Mouse (Mus musculus) kidney, postnatal 10 days (tissue): ENCODE results near the gene Dhfr.
"Not testable (repeated sequence)": the region's sequence is repeated elsewhere in the genome, so short reads cannot be mapped to it uniquely, and the experiment has no call there.

Experiments
- DNase-seq: peaks from one replicate; pipeline ENCODE4 v3.0.0; 2021; ENCODE audit warnings: mixed read lengths

The Dhfr gene

DNA sequence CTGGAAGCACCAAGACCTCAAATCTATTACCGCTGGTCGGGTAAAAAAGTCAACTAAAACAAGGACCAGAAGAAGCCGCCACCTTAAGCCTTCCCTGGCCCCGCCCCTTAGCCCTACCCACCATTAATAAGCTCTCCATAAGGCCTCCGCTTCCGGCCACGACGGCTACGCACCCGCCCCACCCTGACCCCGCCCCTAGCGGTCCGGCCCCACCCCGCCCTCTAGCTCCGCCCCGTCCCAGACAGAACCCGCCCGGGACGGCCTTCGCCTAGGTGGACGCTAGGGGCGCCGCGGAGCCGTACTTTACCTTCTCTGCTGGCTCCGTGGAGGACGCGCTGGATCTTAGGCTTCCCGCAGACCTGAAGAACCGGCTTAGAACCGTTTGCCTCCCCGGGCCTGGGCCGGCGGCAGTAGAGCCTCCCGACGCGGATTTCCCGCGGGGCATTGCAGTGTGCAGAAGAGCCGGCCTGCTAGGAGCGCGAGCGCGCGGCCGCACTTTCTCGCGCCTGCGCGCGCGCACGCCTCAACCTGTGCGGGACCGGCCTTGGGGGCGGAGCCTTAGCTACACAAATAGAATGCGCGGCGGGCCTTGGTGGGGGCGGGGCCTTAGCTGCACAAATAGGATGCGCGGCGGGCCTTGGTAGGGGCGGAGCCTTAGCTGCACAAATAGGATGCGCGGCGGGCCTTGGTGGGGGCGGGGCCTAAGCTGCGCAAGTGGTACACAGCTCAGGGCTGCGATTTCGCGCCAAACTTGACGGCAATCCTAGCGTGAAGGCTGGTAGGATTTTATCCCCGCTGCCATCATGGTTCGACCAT lies at the start of gene Dhfr, which contains the start of gene Msh3:
Gene Dhfr, plus strand, starts transcription at position 271 of the 816 bp plus-strand sequence.
Gene Msh3, minus strand, starts transcription at position 548 of the 816 bp plus-strand sequence.
- peak; percentile 99 for DNase-seq

DNA sequence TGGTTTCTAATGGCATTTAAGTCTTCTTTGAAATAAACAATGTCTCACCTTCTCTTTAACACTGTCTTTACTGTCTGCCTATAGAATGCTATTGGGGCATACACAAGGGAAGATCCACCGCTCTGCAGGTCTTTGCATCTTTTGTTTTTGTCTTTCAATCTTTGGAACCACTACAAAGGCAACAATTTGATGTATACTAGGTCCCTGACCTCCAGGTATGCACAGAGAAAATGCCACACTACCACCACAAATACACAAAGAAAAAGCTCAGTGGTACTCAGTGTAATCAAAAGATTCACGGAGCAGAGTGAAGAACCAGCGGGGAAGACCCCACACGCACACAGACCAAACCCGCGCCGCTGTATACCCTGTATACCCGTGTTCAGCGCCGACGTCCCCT lies 48.8 kb upstream of the Dhfr start, which contains the start of gene Gm20379:
Gene Gm20379, plus strand, starts transcription at position 301 of the 400 bp plus-strand sequence.
- DNase-seq = no peak

DNA sequence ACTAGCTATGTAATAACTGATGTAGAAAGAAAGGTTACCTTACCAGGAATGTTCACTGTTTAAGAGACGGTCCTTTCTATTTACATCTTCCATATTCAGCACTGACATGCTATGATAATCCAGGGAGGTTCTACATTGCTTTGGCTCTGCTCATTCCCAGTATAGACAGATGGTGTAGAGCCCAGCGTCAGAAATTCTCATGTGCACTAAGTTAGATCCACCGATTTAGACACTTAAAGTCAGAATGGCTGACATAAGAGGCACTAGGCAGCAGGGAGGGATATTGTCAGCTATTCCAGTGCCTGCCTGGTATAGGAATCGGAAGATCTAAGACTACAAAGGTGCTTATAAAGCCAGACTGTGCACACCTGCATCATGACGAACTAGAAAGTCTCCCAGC lies 39.9 kb upstream of the Dhfr start:
- DNase-seq = no peak

DNA sequence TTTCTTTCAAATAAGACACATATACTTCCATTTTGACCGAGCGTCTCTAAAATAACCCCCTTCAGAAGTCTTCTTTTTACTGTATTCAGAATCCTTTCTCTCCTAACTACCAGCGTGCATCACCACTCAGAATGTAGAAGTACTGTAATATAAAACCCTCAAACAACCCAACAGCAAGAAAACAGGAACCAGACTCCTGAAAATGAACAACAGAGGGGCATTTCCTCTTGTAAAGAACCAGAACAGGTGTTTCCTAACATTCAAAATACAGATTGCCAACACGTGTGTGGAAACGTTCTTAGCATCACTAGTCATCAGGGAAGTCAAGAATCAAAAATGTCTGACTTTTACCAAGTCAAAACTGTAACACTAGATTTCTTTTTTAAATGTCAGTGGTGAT lies 33.8 kb upstream of the Dhfr start:
- no peak for DNase-seq

DNA sequence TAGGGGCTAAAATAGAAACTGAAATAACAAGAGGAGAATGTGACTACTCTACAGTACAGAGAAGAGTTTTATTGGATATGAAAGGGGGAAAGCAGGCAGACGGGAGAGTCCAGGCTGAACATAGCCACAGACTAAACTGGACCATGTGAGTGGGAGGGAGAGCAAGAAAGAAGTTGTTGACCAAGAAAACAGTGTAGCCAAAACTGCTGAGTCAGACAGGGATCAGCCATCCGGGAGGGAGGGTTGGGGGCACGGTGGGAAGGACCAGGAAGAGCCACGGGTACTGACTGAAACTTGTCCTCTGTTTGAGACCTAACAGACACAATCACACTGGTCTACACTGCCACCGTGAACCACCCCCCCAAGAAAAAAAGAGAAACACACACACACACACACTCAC lies 28.5 kb upstream of the Dhfr start:
- DNase-seq = no peak

DNA sequence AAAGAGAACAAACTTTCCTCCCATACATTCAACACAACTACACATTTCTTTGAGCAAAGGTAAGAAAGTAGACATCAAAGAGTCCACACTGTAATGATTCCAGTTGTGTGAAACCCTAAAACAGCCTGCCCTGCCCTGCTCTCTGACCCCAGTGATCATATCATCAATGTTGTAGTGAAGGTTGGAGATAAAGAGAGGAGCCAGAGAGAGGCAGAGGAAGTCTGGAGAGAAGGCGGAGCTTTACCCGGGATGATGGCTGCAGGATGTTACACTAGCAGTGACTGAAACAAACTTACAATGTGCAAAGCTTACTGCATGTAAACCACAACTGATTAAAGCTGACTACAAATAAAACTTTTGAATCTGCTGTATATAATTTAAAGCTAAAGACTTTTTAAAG lies 26.5 kb upstream of the Dhfr start:
- DNase-seq = no peak

DNA sequence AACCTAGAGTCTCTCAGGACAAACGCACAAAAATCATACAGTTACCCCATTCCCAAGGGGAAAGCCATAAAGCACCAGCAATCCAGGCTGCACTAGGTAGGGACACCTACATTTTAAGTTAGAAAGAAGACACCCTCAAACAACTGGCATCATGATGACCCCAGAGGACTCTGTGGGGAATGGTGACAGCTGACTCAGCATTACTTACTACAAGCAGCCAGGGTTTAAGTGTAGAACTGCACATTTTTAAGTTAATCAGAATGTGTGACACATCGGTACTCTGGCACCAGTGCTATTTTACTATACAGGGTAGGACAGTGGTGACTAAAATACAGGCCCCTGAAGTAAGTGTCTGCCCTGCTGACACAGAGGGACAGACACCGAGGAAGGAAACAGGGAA lies 23.9 kb upstream of the Dhfr start:
- DNase-seq = no peak

DNA sequence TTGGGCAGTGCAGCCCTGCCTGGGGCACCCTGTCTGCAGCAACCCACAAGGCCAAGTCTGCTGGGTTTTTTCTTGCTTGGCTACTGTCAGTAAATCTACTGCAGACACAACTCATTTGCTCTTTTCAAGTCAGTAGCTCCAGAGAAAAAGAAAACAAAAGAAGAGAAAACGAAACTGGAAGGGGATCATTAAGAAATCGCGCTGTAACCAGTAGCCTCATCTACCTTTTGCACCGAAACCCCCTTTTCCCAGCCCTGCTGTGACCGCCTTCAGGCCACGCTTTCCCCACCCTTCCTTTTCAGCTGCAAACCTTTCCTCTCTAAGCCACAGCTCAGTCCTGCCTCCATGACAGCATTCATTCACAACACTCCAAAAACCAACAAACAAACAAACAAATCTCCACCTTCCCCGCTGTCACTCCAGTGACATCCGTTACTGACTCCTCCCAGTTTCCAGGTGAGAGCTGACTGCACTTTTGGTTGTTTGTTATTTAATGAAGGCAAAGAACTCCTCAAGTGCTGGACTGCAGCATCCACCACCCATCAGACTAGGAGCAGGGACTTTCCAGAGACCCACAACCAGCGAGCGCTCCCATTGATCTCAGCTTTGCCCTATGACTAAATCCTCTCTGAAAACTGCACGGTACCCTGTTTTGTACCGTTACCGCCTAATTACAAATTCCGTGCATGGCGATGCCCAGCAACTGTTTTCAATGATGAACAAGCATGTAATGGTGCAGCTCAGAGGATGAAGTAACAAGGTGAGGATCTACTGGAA lies 22.2 kb upstream of the Dhfr start:
- DNase-seq = no peak

DNA sequence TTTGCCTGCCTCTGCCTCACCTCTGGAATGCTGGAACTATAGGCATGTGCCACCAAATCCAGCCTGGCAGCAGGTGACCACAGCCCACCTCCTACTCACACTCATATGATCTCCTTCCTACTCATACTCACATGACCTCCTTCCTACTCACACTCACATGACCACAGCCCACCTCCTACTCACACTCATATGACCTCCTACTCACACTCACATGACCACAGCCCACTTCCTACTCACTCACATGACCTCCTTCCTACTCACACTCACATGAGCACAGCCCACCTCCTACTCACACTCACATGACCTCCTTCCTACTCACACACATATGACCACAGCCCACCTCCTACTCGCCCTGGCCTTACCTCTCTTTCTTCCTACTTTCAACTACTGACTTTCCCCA lies 17.7 kb upstream of the Dhfr start:
- DNase-seq = no peak

DNA sequence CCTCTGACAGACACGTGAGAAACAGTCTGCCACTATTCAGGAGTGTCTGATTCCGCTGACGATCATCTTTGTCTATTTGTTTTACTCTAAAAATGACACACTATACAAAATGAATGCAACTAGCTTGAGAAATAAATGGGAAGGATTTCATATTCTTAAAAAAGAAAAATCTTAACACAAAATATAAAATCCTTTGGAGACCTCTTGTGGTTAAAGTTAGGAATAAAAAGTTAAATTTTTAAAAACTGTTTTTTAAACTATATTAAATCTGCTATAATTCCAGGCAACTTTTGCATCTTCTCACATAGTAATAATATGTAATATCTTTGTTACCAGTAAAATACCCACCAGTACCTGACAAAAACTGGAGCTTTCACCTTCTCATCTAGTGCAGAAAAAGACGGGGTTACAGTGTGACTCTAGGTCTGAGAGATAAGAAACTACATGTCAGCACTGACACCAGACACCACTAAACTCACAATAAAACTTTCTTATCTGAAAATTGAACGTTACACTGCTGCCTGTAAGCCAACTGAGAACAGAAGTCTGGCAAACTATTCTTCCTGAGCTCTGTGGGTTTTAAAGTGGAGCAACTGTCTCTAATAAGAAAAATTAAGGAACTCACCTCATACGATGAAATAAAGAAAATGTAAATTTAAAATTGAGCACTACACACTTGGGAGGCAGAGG lies 16.6 kb upstream of the Dhfr start:
- no peak for DNase-seq

DNA sequence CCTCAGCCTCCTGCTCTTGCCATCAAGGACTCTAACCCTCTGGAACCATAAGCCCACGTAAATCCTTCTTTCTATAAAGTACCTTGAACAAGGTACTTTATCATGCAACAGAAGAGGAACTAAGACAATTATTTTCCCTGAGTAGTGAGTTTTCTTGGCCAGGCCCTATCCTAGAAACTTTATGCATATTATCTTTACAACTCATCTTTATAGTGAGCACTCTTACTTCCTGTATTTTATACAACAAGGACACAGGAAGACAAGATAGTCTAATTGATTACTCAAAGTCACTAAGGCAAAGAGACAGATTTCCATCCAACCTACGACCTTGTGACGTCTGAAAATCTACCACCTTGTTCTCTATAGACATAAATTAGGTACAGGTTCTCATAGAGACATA lies 14.7 kb upstream of the Dhfr start:
- no peak for DNase-seq

DNA sequence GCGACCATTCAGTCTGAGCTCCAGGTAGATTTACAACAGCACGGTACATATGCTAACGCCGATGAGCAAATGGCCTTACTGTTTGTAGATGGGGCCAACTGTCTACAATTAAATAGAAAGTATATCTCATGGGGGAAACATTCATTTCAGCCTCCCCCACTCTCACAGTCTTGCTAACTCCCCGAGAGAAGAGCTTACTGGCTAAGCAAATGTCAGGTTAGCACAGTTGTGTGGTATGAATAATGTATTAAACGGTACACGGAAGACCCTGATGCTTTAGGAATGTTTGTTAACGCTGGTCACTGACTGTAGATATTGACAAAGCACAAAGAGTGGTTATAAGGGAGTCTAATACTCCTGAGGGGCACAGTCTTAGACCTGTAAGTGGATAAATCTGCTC lies 10.5 kb upstream of the Dhfr start:
- no peak for DNase-seq

DNA sequence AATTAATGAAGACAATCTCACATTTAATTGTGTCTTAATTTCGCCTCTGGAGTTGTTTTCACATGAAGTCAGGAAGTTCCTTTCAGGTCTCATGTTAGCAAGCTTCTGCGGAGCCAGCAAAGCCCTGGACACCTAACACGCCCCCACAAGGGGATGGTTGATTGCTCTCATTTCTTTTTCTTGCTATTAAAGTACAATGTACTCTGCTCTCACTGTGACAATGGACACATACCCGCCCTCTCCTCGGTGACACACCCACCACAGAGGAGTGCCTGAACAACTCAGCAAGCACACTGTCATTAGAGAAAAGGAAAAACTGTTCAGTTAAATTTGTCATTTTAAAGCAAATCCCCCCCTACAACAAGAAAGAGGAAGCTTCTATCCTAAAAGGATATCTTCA lies 8.2 kb upstream of the Dhfr start:
- DNase-seq = no peak

DNA sequence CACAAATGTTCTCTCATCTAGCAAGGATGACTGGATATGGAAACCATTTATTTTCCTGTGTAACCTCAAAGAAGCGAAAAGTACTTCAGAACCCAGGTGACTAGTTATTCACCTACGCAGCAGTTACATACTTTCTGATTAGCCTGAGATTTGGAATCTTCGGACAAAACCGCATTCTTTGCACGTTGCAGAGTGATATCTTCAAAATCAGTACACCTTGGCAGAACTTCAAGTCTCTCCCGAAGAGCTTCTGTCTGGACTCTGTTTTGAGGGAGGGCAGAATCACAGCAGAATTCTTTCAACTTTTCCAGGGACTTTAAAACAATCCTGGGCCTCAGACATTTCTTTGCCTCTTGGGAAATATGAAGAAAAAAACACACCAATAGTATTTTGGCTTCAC lies 3.4 kb upstream of the Dhfr start:
- DNase-seq = no peak

DNA sequence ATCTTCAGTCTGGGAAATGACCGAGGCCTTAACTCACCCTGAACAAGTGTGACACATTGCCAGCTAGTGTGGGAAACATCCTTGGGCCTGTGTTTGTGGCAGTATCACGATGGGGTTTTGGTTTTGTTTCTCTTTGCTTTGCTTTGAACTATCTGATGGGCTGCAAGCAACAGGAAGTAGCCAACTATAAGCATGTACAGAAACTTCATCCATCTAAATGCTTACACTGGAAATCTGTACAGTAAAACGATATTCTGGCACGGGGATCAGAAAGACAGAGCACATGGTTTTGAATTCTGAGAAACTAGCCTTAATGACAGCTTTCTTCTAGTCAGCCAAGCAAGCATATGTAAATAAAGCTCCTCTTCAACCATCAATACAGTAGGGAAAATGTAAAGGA lies 570 bp upstream of the Dhfr start:
- DNase-seq = no peak

DNA sequence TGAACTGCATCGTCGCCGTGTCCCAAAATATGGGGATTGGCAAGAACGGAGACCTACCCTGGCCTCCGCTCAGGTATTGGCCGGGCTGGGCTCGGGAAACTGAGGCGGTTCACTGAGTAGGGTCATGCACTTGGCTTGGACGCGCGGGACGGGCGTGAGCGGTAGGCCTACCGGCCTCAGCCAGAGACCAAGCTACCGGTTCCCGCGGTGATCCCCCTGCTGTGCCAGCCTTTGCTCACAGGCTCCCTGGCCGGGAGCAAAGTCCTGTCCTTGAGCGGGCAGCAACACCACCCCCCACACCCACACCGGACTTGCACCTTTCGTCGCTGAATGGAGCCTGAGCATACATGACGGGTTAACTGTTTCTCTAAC lies 732 bp downstream of the Dhfr start:
- DNase-seq = peak; percentile 75

DNA sequence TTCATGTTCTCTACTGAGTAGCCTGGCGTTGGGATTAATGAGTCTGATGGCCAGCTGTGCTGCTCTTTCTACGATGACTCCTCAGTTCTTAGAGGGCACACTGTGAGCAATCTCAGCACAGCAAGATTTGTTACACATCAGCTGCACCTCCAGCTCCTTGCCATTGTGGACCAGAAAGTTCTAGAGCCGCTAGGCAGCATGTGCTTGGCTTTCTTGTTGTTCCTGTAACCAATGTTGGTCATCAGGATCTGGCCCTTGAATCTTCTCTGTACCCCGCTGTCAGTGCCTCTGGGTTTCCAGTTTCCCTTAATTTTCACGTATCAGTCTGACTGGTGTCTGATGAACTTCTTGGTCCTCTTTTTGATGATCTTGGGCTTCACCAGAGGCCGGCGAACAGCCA lies 1.9 kb downstream of the Dhfr start:
- DNase-seq = no peak

DNA sequence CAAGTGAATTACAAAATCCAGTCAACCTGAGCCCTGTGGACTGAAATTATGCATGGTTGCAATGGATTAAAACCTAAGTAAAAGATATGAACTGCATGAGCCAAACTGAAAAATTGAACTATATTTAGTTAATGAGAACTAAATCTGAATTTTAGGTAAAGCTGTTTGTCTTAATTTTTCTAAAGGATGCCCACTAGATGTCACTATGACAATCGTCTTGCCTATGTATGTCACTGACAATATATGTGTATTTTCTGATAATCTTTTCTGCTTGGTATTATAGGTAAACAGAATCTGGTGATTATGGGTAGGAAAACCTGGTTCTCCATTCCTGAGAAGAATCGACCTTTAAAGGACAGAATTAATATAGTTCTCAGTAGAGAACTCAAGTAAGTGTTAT lies 3.1 kb downstream of the Dhfr start:
- no peak for DNase-seq

DNA sequence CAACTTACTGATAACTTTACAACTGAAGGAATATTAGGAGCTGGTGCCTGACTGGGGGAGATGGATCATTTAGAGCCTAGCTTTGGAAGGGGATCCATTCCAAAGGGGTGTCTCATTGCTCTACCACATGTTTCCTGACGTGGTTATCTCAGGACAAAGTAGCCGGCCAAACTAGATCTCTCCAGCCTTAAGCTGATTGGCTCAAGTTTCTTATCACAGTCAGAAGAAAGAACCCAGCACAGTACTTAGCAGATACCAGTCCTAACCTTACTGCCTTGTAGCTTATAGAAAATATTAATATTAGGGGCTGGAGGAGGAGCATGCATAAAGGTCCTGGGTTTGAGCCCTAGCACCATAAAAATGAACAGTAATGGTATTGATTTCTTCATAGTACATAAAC lies 7.1 kb downstream of the Dhfr start:
- DNase-seq = no peak

DNA sequence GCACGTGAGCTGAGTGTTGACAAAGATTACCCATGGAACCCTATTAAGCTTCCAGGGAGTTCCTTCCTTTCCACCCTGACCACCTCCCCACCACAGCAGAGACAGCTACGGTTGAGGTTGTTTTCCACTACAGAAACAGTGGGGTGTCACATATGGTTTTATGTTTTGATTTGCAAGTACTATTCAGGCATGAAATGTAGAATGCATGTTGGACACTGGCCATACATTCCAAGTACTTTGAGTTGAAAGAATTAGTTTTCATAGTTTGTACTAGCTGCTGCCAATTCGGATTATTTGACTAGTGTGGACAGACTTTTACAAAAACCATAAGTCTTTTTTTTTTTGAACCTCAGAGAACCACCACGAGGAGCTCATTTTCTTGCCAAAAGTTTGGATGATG lies 10.8 kb downstream of the Dhfr start:
- no peak for DNase-seq

DNA sequence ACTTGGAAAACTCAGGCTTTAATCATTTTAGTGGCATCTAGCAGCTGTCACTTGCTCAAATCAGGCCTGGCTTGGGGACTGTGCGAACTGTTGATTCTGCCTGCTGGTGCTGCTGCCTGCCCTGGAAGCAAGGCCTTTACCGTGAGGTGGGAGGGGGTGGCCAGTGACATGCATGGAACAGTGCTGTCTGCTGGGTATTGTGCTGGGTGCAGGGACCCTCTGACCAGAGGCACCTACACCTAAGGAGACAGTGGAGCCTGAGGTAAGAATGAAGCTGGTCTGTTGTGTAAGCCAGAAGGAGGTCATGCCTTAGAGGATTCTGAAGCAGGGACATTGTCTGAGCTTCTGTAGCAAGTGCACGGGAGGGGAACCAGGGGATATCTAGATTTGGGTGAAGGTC lies 16.3 kb downstream of the Dhfr start:
- no peak for DNase-seq

DNA sequence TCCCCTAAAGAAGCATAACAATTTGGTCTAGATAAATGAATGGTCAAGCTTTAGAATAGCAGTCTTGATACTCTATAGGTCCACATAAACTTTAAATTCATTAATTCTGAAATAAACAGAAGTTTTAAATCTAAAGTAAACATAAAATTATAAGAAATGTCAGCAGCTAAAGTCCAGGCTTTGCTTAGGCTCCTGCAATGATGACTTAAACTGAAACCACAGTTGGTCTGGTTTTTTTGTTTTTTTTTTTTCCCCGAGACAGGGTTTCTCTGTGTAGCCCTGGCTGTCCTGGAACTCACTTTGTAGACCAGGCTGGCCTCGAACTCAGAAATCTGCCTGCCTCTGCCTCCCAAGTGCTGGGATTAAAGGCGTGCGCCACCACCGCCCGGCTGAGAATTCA lies 16.9 kb downstream of the Dhfr start:
- DNase-seq = not testable (repeated sequence)

DNA sequence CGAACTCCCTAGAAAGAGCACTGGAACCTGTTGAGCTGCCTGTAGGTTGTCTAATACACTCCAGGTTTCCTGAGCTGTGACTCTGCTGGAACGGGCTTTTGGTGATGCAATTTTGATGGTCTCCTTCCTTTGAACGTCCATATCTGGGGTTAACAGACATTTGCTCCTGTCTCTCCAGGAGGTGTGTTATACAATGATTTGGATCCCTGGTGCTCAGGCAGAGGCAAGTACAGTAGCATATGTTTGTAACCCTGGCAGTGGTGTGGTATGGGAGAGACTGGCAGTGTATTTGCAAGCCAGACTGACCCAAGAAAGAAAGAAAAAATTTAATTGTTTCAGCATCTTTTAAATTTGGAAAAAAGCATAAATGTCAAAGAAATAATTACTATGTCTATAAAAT lies 32.8 kb downstream of the Dhfr start:
- DNase-seq = no peak
